Mouse (Mus musculus): ENCODE data around the gene Gal3st2. TPM values are rescaled to one million over a fixed set of nuclear protein-coding genes. Genes with fewer than 3 reads are reported as not detected.
"Not testable (repeated sequence)": the region's sequence is repeated elsewhere in the genome, so short reads cannot be mapped to it uniquely, and the experiment has no call there.

Gene Gal3st2
- polyA plus RNA-seq, 1 experiment from 2014 or later: not detected

GRCm38 (mm10) chr1:93855790-93856189, 5.3 kb upstream of the Gal3st2 start:
- H3K9me3 ChIP-seq (ENCODE audit: control insufficient read depth, low read length); H3K27me3 ChIP-seq (ENCODE audit: control insufficient read depth, insufficient read depth, low read length); H3K4me1 ChIP-seq (replicated peaks; ENCODE audit: control insufficient read depth, insufficient read depth, low read length); H3K4me3 ChIP-seq (ENCODE audit: low read depth, low read length); DNase-seq (ENCODE audit: low spot score); H3K27ac ChIP-seq (ENCODE audit: low read depth, low read length); H3K9ac ChIP-seq (ENCODE audit: low read depth, low read length); H3K4me2 ChIP-seq (replicated peaks; ENCODE audit: low read depth, low read length); ATAC-seq (ENCODE audit: low FRiP score); H3K36me3 ChIP-seq (ENCODE audit: control insufficient read depth, insufficient read depth, low read length): not testable (repeated sequence)
- WGBS: 85% methylated on average over 4 of the region's 4 CpGs

- Histone ChIP-seq H3K27ac (ENCODE audit: low read depth, low read length) (no peak overlapping the region), H3K27me3 (ENCODE audit: control insufficient read depth, insufficient read depth, low read length) (no peaks in the 10 kb centered on the region), H3K9ac (ENCODE audit: low read depth, low read length) (no peak overlapping the region), H3K4me2 (replicated peaks; ENCODE audit: low read depth, low read length) (no peak overlapping the region), H3K4me1 (replicated peaks; ENCODE audit: control insufficient read depth, insufficient read depth, low read length) (no peaks in the 10 kb centered on the region), H3K4me3 (ENCODE audit: low read depth, low read length) (no peak overlapping the region), H3K9me3 (ENCODE audit: control insufficient read depth, low read length) (no peaks in the 10 kb centered on the region), H3K36me3 (ENCODE audit: control insufficient read depth, insufficient read depth, low read length) (no peaks in the 10 kb centered on the region)
- no peak for DNase-seq (ENCODE audit: low spot score)
- 87% methylated on average over 6 of the region's 6 CpGs for WGBS
- ATAC-seq (ENCODE audit: low FRiP score): no peak
Observed at GRCm38 (mm10) chr1:93857370-93857769, 3.7 kb upstream of the Gal3st2 start.

- H3K27ac ChIP-seq (ENCODE audit: low read depth, low read length): no peak overlapping the region
- H3K9ac ChIP-seq (ENCODE audit: low read depth, low read length): no peak overlapping the region
- no peaks in the 10 kb centered on the region for H3K9me3 ChIP-seq (ENCODE audit: control insufficient read depth, low read length)
- H3K4me1 ChIP-seq (replicated peaks; ENCODE audit: control insufficient read depth, insufficient read depth, low read length): no peaks in the 10 kb centered on the region
- H3K4me2 ChIP-seq (replicated peaks; ENCODE audit: low read depth, low read length): no peak overlapping the region
- DNase-seq (ENCODE audit: low spot score) (no peak), ATAC-seq (ENCODE audit: low FRiP score) (no peak)
- 84% methylated on average over 3 of the region's 3 CpGs for WGBS
- no peaks in the 10 kb centered on the region for H3K36me3 ChIP-seq (ENCODE audit: control insufficient read depth, insufficient read depth, low read length)
- H3K27me3 ChIP-seq (ENCODE audit: control insufficient read depth, insufficient read depth, low read length): no peaks in the 10 kb centered on the region
- no peak overlapping the region for H3K4me3 ChIP-seq (ENCODE audit: low read depth, low read length)
Observed at GRCm38 (mm10) chr1:93857991-93858390, 3.1 kb upstream of the Gal3st2 start.

GRCm38 (mm10) chr1:93859619-93860018, 1.5 kb upstream of the Gal3st2 start:
- DNase-seq (ENCODE audit: low spot score): no peak
- H3K27me3 ChIP-seq (ENCODE audit: control insufficient read depth, insufficient read depth, low read length): no peaks in the 10 kb centered on the region
- ATAC-seq (ENCODE audit: low FRiP score): no peak
- H3K36me3 ChIP-seq (ENCODE audit: control insufficient read depth, insufficient read depth, low read length): no peaks in the 10 kb centered on the region
- H3K9me3 ChIP-seq (ENCODE audit: control insufficient read depth, low read length): no peaks in the 10 kb centered on the region
- H3K4me1 ChIP-seq (replicated peaks; ENCODE audit: control insufficient read depth, insufficient read depth, low read length): no peaks in the 10 kb centered on the region
- no peak overlapping the region for H3K27ac ChIP-seq (ENCODE audit: low read depth, low read length)
- no peak overlapping the region for H3K4me2 ChIP-seq (replicated peaks; ENCODE audit: low read depth, low read length)
- no peak overlapping the region for H3K4me3 ChIP-seq (ENCODE audit: low read depth, low read length)
- H3K9ac ChIP-seq (ENCODE audit: low read depth, low read length): no peak overlapping the region

GRCm38 (mm10) chr1:93871594-93872105, 10.5 kb downstream of the Gal3st2 start:
- H3K9ac ChIP-seq (ENCODE audit: low read depth, low read length); H3K36me3 ChIP-seq (ENCODE audit: control insufficient read depth, insufficient read depth, low read length); H3K4me2 ChIP-seq (replicated peaks; ENCODE audit: low read depth, low read length); H3K4me3 ChIP-seq (ENCODE audit: low read depth, low read length); H3K9me3 ChIP-seq (ENCODE audit: control insufficient read depth, low read length); DNase-seq (ENCODE audit: low spot score); H3K4me1 ChIP-seq (replicated peaks; ENCODE audit: control insufficient read depth, insufficient read depth, low read length); H3K27me3 ChIP-seq (ENCODE audit: control insufficient read depth, insufficient read depth, low read length); ATAC-seq (ENCODE audit: low FRiP score); H3K27ac ChIP-seq (ENCODE audit: low read depth, low read length): not testable (repeated sequence)
- WGBS: 70% methylated on average over 1 of the region's 1 CpGs

GRCm38 (mm10) chr1:93874405-93874804, 13.3 kb downstream of the Gal3st2 start:
- WGBS: 94% methylated on average over 12 of the region's 22 CpGs
- DNase-seq (ENCODE audit: low spot score): not testable (repeated sequence)

GRCm38 (mm10) chr1:93881778-93882177, 20.7 kb downstream of the Gal3st2 start:
- H3K36me3 ChIP-seq (ENCODE audit: control insufficient read depth, insufficient read depth, low read length); H3K27me3 ChIP-seq (ENCODE audit: control insufficient read depth, insufficient read depth, low read length); H3K4me1 ChIP-seq (replicated peaks; ENCODE audit: control insufficient read depth, insufficient read depth, low read length); ATAC-seq (ENCODE audit: low FRiP score); H3K9ac ChIP-seq (ENCODE audit: low read depth, low read length); H3K9me3 ChIP-seq (ENCODE audit: control insufficient read depth, low read length); H3K4me2 ChIP-seq (replicated peaks; ENCODE audit: low read depth, low read length); H3K4me3 ChIP-seq (ENCODE audit: low read depth, low read length); H3K27ac ChIP-seq (ENCODE audit: low read depth, low read length); DNase-seq (ENCODE audit: low spot score): not testable (repeated sequence)
- WGBS: no CpG with 5 or more reads among the region's 11 CpGs

More at GRCm38 (mm10) chr1:93874405-93874804, 13.3 kb downstream of the Gal3st2 start:
- not testable (repeated sequence) for H3K27ac ChIP-seq (ENCODE audit: low read depth, low read length); ATAC-seq (ENCODE audit: low FRiP score); H3K4me3 ChIP-seq (ENCODE audit: low read depth, low read length); H3K36me3 ChIP-seq (ENCODE audit: control insufficient read depth, insufficient read depth, low read length); H3K4me1 ChIP-seq (replicated peaks; ENCODE audit: control insufficient read depth, insufficient read depth, low read length); H3K9me3 ChIP-seq (ENCODE audit: control insufficient read depth, low read length); H3K4me2 ChIP-seq (replicated peaks; ENCODE audit: low read depth, low read length); H3K27me3 ChIP-seq (ENCODE audit: control insufficient read depth, insufficient read depth, low read length); H3K9ac ChIP-seq (ENCODE audit: low read depth, low read length)

- WGBS: 68% methylated on average over 1 of the region's 1 CpGs
- not testable (repeated sequence) for H3K4me3 ChIP-seq (ENCODE audit: low read depth, low read length); H3K4me1 ChIP-seq (replicated peaks; ENCODE audit: control insufficient read depth, insufficient read depth, low read length); ATAC-seq (ENCODE audit: low FRiP score); H3K27me3 ChIP-seq (ENCODE audit: control insufficient read depth, insufficient read depth, low read length); DNase-seq (ENCODE audit: low spot score); H3K9me3 ChIP-seq (ENCODE audit: control insufficient read depth, low read length); H3K4me2 ChIP-seq (replicated peaks; ENCODE audit: low read depth, low read length); H3K9ac ChIP-seq (ENCODE audit: low read depth, low read length); H3K36me3 ChIP-seq (ENCODE audit: control insufficient read depth, insufficient read depth, low read length); H3K27ac ChIP-seq (ENCODE audit: low read depth, low read length)
Observed at GRCm38 (mm10) chr1:93890936-93891335, 29.8 kb downstream of the Gal3st2 start.

- WGBS: no CpG with 5 or more reads among the region's 1 CpGs
- H3K4me2 ChIP-seq (replicated peaks; ENCODE audit: low read depth, low read length); H3K4me3 ChIP-seq (ENCODE audit: low read depth, low read length); H3K27me3 ChIP-seq (ENCODE audit: control insufficient read depth, insufficient read depth, low read length); H3K4me1 ChIP-seq (replicated peaks; ENCODE audit: control insufficient read depth, insufficient read depth, low read length); H3K9ac ChIP-seq (ENCODE audit: low read depth, low read length); H3K36me3 ChIP-seq (ENCODE audit: control insufficient read depth, insufficient read depth, low read length); H3K27ac ChIP-seq (ENCODE audit: low read depth, low read length); DNase-seq (ENCODE audit: low spot score); H3K9me3 ChIP-seq (ENCODE audit: control insufficient read depth, low read length): not testable (repeated sequence)
- ATAC-seq (ENCODE audit: low FRiP score): peak; percentile 54; the same call in 1 of the 2 replicates
Observed at GRCm38 (mm10) chr1:93897395-93897794, 36.3 kb downstream of the Gal3st2 start.
